Mouse (Mus musculus): ENCODE measurements around the gene Gm17535. TPM values are rescaled to one million over a fixed set of nuclear protein-coding genes. Genes with fewer than 3 reads are reported as not detected.

Gene Gm17535
- not detected for polyA plus RNA-seq (2015; fragmentation: Illumina TruSeq; extraction: RNeasy Lipid Tissue Mini Kit (QIAGEN cat#74804); ENCODE audit: insufficient read depth, low replicate concordance)

GRCm38 (mm10) chr9:3034299-3034698, at the start of gene Gm17535:
Gene Gm17535 (plus strand): TSS chr9:3034599.

GRCm38 (mm10) chr9:3000445-3000972, 33.9 kb upstream of the Gm17535 start, which contains the start of gene Gm10722:
Gene Gm10722 (plus strand): TSS chr9:3000922.

GRCm38 (mm10) chr9:3002794-3003396, 31.5 kb upstream of the Gm17535 start, which contains the start of gene Gm11168:
Gene Gm11168 (plus strand): TSS chr9:3003346.

GRCm38 (mm10) chr9:3012733-3013279, 21.6 kb upstream of the Gm17535 start, which contains the start of gene Gm10721:
Gene Gm10721 (plus strand): TSS chr9:3013140.

GRCm38 (mm10) chr9:3015354-3015753, 19.0 kb upstream of the Gm17535 start, which contains the start of gene Gm10720:
Gene Gm10720 (plus strand): TSS chr9:3015654.

GRCm38 (mm10) chr9:3017108-3017507, 17.3 kb upstream of the Gm17535 start, which contains the start of gene Gm10719:
Gene Gm10719 (plus strand): TSS chr9:3017408.

GRCm38 (mm10) chr9:3023312-3023984, 11.0 kb upstream of the Gm17535 start, which contains the start of gene Gm10718:
Gene Gm10718 (plus strand): TSS chr9:3023547.

GRCm38 (mm10) chr9:3024912-3025467, 9.4 kb upstream of the Gm17535 start, which contains the start of gene Gm10717:
Gene Gm10717 (plus strand): TSS chr9:3025417.

GRCm38 (mm10) chr9:3036577-3036976, 2.2 kb downstream of the Gm17535 start, which contains the start of gene Gm10715:
Gene Gm10715 (plus strand): TSS chr9:3036877.

Other genes with a start within 250 kb of the Gm17535 start
- not detected for gene Gm10722, start 33.7 kb upstream of the Gm17535 start, polyA plus RNA-seq (2015; fragmentation: Illumina TruSeq; extraction: RNeasy Lipid Tissue Mini Kit (QIAGEN cat#74804); ENCODE audit: insufficient read depth, low replicate concordance)
- gene Gm11168, start 31.3 kb upstream of the Gm17535 start, polyA plus RNA-seq (2015; fragmentation: Illumina TruSeq; extraction: RNeasy Lipid Tissue Mini Kit (QIAGEN cat#74804); ENCODE audit: insufficient read depth, low replicate concordance), result not detected
- gene Gm10721, start 21.5 kb upstream of the Gm17535 start, polyA plus RNA-seq (2015; fragmentation: Illumina TruSeq; extraction: RNeasy Lipid Tissue Mini Kit (QIAGEN cat#74804); ENCODE audit: insufficient read depth, low replicate concordance), result not detected
- not detected for gene Gm10720, start 18.9 kb upstream of the Gm17535 start, polyA plus RNA-seq (2015; fragmentation: Illumina TruSeq; extraction: RNeasy Lipid Tissue Mini Kit (QIAGEN cat#74804); ENCODE audit: insufficient read depth, low replicate concordance)
- gene Gm10719, start 17.2 kb upstream of the Gm17535 start, polyA plus RNA-seq (2015; fragmentation: Illumina TruSeq; extraction: RNeasy Lipid Tissue Mini Kit (QIAGEN cat#74804); ENCODE audit: insufficient read depth, low replicate concordance), result not detected
- not detected for gene Gm10718, start 11.1 kb upstream of the Gm17535 start, polyA plus RNA-seq (2015; fragmentation: Illumina TruSeq; extraction: RNeasy Lipid Tissue Mini Kit (QIAGEN cat#74804); ENCODE audit: insufficient read depth, low replicate concordance)
- gene Gm10717, start 9.2 kb upstream of the Gm17535 start, polyA plus RNA-seq (2015; fragmentation: Illumina TruSeq; extraction: RNeasy Lipid Tissue Mini Kit (QIAGEN cat#74804); ENCODE audit: insufficient read depth, low replicate concordance), result not detected
- not detected for gene Gm10715, start 2.3 kb downstream of the Gm17535 start, polyA plus RNA-seq (2015; fragmentation: Illumina TruSeq; extraction: RNeasy Lipid Tissue Mini Kit (QIAGEN cat#74804); ENCODE audit: insufficient read depth, low replicate concordance)